Mouse (Mus musculus) stomach, postnatal 0 days (tissue): Measurements from ENCODE around the gene Gm6268.

Experiments used
- CTCF ChIP-seq: IDR thresholded peaks from 2 replicates; pipeline ENCODE4 v1.5.1; 2016; ENCODE audit warnings: antibody characterized with exemption, low read depth, mild to moderate bottlenecking, moderate library complexity
- EP300 ChIP-seq: optimal IDR thresholded peaks from 2 replicates; pipeline ENCODE3; 2016; ENCODE audit warnings: antibody characterized with exemption

DNA sequence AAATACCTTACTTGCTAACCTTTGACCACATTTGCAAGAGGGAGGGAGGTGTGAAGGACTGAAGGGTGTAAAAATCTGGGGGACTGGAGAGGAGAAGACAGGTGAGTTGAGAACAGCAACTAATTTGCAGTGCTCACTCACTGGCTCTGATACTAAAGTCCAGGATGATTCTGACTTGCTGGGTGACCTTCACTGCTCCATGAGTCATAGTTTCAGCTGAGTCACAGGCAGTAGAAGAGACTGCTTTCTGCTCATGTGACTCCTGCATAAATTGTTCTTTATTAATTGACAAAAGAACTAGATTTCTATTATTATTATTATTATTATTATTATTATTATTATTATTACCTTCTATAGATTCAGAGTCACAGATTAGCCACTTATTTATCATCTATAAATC is 15.7 kb upstream of the Gm6268 start:
- no peak for TF ChIP-seq CTCF
- TF ChIP-seq EP300 = no peak
